Mouse (Mus musculus): ENCODE measurements around the gene Kcnj11. TPM values are rescaled to one million over a fixed set of nuclear protein-coding genes. Genes with fewer than 3 reads are reported as not detected.
A peak's percentile ranks its signal among the peaks of the same experiment; 100 is the strongest.

Kcnj11 gene
- polyA plus RNA-seq (2015; fragmentation: Nextera tagmentation; extraction: Ambion mirVana) = 0.18 and 0.33 TPM in 2 replicates

GRCm38 (mm10) chr7:46100563-46100962 lies at the start of gene Kcnj11:
TSS of gene Kcnj11 (minus strand) at chr7:46100764.
- ATAC-seq (replicated peaks; ENCODE audit: low FRiP score, low read depth) = peak; percentile 76
- Histone ChIP-seq H3K36me3 (ENCODE audit: insufficient read depth, low read length) (no peaks in the 10 kb centered on the region), H3K9ac (ENCODE audit: low read depth, low read length) (peak within 1 kb of the TSS; percentile 67), H3K4me2 (ENCODE audit: low read length) (peak within 1 kb of the TSS; percentile 92), H3K27me3 (ENCODE audit: insufficient read depth, low read length) (no peaks in the 10 kb centered on the region), H3K4me1 (replicated peaks; ENCODE audit: insufficient read depth, low read length) (no peaks in the 10 kb centered on the region), H3K27ac (no peak within 1 kb of the TSS), H3K9me3 (replicated peaks; ENCODE audit: low read length) (no peaks in the 10 kb centered on the region), H3K4me3 (replicated peaks; ENCODE audit: low read depth, low read length) (peak within 1 kb of the TSS; percentile 48)
- TF ChIP-seq CTCF (IDR thresholded peaks at IDR 0.05; ENCODE audit: low read depth) = peak; percentile 84
- DNase-seq (ENCODE audit: low spot score) = peak; percentile 90
- WGBS = under 1% methylated on average over 34 of the region's 34 CpGs

DNA sequence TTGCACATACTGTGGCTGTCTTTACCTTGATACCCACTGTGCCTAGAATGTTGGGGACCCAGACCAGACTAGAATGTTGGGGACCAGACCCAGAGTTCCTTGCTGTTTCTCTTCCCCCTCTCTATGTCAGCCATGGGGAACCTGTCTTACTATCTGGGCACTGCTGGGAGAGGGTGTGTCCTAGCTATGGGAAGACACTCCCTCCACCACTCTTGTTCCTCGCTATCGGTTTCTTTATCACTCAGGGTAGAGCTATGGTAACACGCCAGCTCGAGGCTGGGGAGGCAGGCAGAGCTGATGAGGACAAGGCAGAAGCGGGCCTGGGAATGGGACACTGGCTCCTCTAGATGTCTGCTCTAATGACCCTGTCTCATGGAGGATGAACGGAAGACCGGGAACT lies 46.9 kb upstream of the Kcnj11 start:
- no peak overlapping the region for H3K9ac ChIP-seq (ENCODE audit: low read depth, low read length)
- ATAC-seq (replicated peaks; ENCODE audit: low FRiP score, low read depth) (0 out of 2 replicates have a peak, but pooled peaks have one; percentile 10), DNase-seq (ENCODE audit: low spot score) (no peak)
- no peak overlapping the region for H3K4me2 ChIP-seq (ENCODE audit: low read length)
- H3K9me3 ChIP-seq (replicated peaks; ENCODE audit: low read length) = no peaks in the 10 kb centered on the region
- H3K4me3 ChIP-seq (replicated peaks; ENCODE audit: low read depth, low read length) = no peak overlapping the region
- H3K27ac ChIP-seq = no peak overlapping the region
- H3K36me3 ChIP-seq (ENCODE audit: insufficient read depth, low read length) = no peaks in the 10 kb centered on the region
- no peaks in the 10 kb centered on the region for H3K27me3 ChIP-seq (ENCODE audit: insufficient read depth, low read length)
- H3K4me1 ChIP-seq (replicated peaks; ENCODE audit: insufficient read depth, low read length) = no peaks in the 10 kb centered on the region
- TF ChIP-seq CTCF (IDR thresholded peaks at IDR 0.05; ENCODE audit: low read depth) = no peak
- 77% methylated on average over 7 of the region's 7 CpGs for WGBS

- Histone ChIP-seq H3K4me2 (ENCODE audit: low read length) (no peak overlapping the region), H3K27ac (no peak overlapping the region), H3K4me3 (replicated peaks; ENCODE audit: low read depth, low read length) (no peak overlapping the region), H3K36me3 (ENCODE audit: insufficient read depth, low read length) (no peaks in the 10 kb centered on the region), H3K4me1 (replicated peaks; ENCODE audit: insufficient read depth, low read length) (no peaks in the 10 kb centered on the region), H3K9me3 (replicated peaks; ENCODE audit: low read length) (no peaks in the 10 kb centered on the region), H3K27me3 (ENCODE audit: insufficient read depth, low read length) (no peaks in the 10 kb centered on the region), H3K9ac (ENCODE audit: low read depth, low read length) (no peak overlapping the region)
- no peak for ATAC-seq (replicated peaks; ENCODE audit: low FRiP score, low read depth)
- WGBS = 88% methylated on average over 7 of the region's 7 CpGs
- no peak for TF ChIP-seq CTCF (IDR thresholded peaks at IDR 0.05; ENCODE audit: low read depth)
- no peak for DNase-seq (ENCODE audit: low spot score)
These were observed 46.2 kb upstream of the Kcnj11 start for GRCm38 (mm10) chr7:46146675-46147308.

- no peak for TF ChIP-seq CTCF (IDR thresholded peaks at IDR 0.05; ENCODE audit: low read depth)
- Histone ChIP-seq H3K27ac (no peak overlapping the region), H3K36me3 (ENCODE audit: insufficient read depth, low read length) (no peaks in the 10 kb centered on the region), H3K4me1 (replicated peaks; ENCODE audit: insufficient read depth, low read length) (no peaks in the 10 kb centered on the region), H3K27me3 (ENCODE audit: insufficient read depth, low read length) (no peaks in the 10 kb centered on the region), H3K9ac (ENCODE audit: low read depth, low read length) (no peak overlapping the region), H3K4me2 (ENCODE audit: low read length) (no peak overlapping the region), H3K4me3 (replicated peaks; ENCODE audit: low read depth, low read length) (no peak overlapping the region), H3K9me3 (replicated peaks; ENCODE audit: low read length) (no peaks in the 10 kb centered on the region)
- WGBS = 77% methylated on average over 8 of the region's 8 CpGs
- ATAC-seq (replicated peaks; ENCODE audit: low FRiP score, low read depth) = no peak
- DNase-seq (ENCODE audit: low spot score) = no peak
These were observed 43.5 kb upstream of the Kcnj11 start for GRCm38 (mm10) chr7:46144061-46144460.

GRCm38 (mm10) chr7:46138329-46138930 lies 37.9 kb upstream of the Kcnj11 start:
- TF ChIP-seq CTCF (IDR thresholded peaks at IDR 0.05; ENCODE audit: low read depth) = no peak
- Histone ChIP-seq H3K4me3 (replicated peaks; ENCODE audit: low read depth, low read length) (no peak overlapping the region), H3K9ac (ENCODE audit: low read depth, low read length) (no peak overlapping the region), H3K4me2 (ENCODE audit: low read length) (no peak overlapping the region), H3K27me3 (ENCODE audit: insufficient read depth, low read length) (no peaks in the 10 kb centered on the region), H3K27ac (no peak overlapping the region), H3K4me1 (replicated peaks; ENCODE audit: insufficient read depth, low read length) (no peaks in the 10 kb centered on the region), H3K36me3 (ENCODE audit: insufficient read depth, low read length) (no peaks in the 10 kb centered on the region), H3K9me3 (replicated peaks; ENCODE audit: low read length) (no peaks in the 10 kb centered on the region)
- DNase-seq (ENCODE audit: low spot score) = no peak
- 25% methylated on average over 7 of the region's 7 CpGs for WGBS
- ATAC-seq (replicated peaks; ENCODE audit: low FRiP score, low read depth) = no peak

DNA sequence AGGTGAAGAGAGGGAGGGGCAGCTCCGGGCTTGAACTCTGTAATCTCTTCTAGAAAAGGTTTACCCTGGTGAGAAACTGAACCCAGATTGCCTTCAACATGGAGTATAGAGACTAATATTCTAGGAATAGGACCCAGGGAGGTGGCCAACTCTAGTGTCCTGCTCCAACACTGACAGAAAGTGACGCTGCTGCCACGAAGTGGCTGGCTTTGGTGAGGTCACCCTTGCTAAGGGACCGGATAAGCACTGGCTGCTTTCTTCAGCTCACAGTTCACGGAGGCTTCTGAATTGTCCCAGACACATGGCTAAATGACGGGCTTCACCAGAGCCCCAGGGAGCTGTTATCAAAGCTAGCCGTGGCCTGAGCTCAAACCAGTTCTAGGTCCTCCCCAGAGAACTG lies 33.3 kb upstream of the Kcnj11 start:
- ATAC-seq (replicated peaks; ENCODE audit: low FRiP score, low read depth) = no peak

More for the DNA sequence above, 33.3 kb upstream of the Kcnj11 start:
- Histone ChIP-seq H3K27me3 (ENCODE audit: insufficient read depth, low read length) (no peaks in the 10 kb centered on the region), H3K36me3 (ENCODE audit: insufficient read depth, low read length) (no peaks in the 10 kb centered on the region), H3K9me3 (replicated peaks; ENCODE audit: low read length) (no peaks in the 10 kb centered on the region), H3K4me2 (ENCODE audit: low read length) (no peak overlapping the region), H3K27ac (no peak overlapping the region), H3K4me3 (replicated peaks; ENCODE audit: low read depth, low read length) (no peak overlapping the region), H3K4me1 (replicated peaks; ENCODE audit: insufficient read depth, low read length) (no peaks in the 10 kb centered on the region), H3K9ac (ENCODE audit: low read depth, low read length) (no peak overlapping the region)
- TF ChIP-seq CTCF (IDR thresholded peaks at IDR 0.05; ENCODE audit: low read depth) = no peak
- no peak for DNase-seq (ENCODE audit: low spot score)
- WGBS = 30% methylated on average over 7 of the region's 7 CpGs

Measured in kidney, postnatal 0 days (tissue).